Mouse (Mus musculus) embryonic facial prominence, embryonic 13.5 days (tissue): ENCODE measurements around the gene Cfd. TPM values are rescaled to one million over a fixed set of nuclear protein-coding genes. Genes with fewer than 3 reads are reported as not detected.
A peak's percentile ranks its signal among the peaks of the same experiment; 100 is the strongest.
"Not testable (repeated sequence)": the region's sequence is repeated elsewhere in the genome, so short reads cannot be mapped to it uniquely, and the experiment has no call there.

Source experiments
- ATAC-seq: fragments of 200-750 bp; cut with Nextera tagmentation; 2 replicates; pipeline ENCODE4 v1.8.0; 2017; ENCODE audit warnings: low read depth; ENCODE audit not compliant: insufficient number of reproducible peaks, insufficient read depth, low FRiP score, low TSS enrichment
- H3K27ac ChIP-seq: fragments of 300-500 bp; sonication (generic); 2 replicates; pipeline ENCODE4 v1.5.1; 2015; ENCODE audit warnings: moderate library complexity, mild to moderate bottlenecking, inconsistent platforms
- H3K27me3 ChIP-seq: fragments of 300-500 bp; sonication (generic); 2 replicates; pipeline ENCODE4 v1.6.1; 2015; ENCODE audit warnings: mild to moderate bottlenecking, inconsistent platforms
- H3K36me3 ChIP-seq: fragments of 300-500 bp; sonication (generic); 2 replicates; pipeline ENCODE4 v1.6.1; 2015; ENCODE audit warnings: mild to moderate bottlenecking, inconsistent platforms
- H3K4me1 ChIP-seq: fragments of 300-500 bp; sonication (generic); 2 replicates; pipeline ENCODE4 v1.6.1; 2015; ENCODE audit warnings: inconsistent platforms
- H3K4me2 ChIP-seq: fragments of 300-500 bp; sonication (generic); 2 replicates; pipeline ENCODE4 v1.6.1; 2015; ENCODE audit warnings: moderate library complexity, mild to moderate bottlenecking, inconsistent platforms
- H3K4me3 ChIP-seq: fragments of 300-500 bp; sonication (generic); 2 replicates; pipeline ENCODE4 v1.5.1; 2015; ENCODE audit warnings: mild to moderate bottlenecking, inconsistent platforms
- H3K9ac ChIP-seq: fragments of 300-500 bp; sonication (generic); 2 replicates; pipeline ENCODE4 v1.6.1; 2015; ENCODE audit warnings: mild to moderate bottlenecking, inconsistent platforms
- H3K9me3 ChIP-seq: fragments of 300-500 bp; sonication (generic); 2 replicates; pipeline ENCODE4 v1.6.1; 2016; ENCODE audit warnings: inconsistent platforms
- WGBS: fragments of 180-500 bp; shearing (Covaris S2); methylation state at CpG from one replicate; pipeline ENCODE4 v1.1.7; 2015; ENCODE audit warnings: mixed read lengths; 5-methylcytosine and 5-hydroxymethylcytosine counted together
- polyA plus RNA-seq: library from polyadenylated mRNA; unstranded; fragments of >200 nt; fragmentation: Nextera tagmentation; extraction: Ambion mirVana; gene quantifications from 2 replicates; pipeline ENCODE4 v1.2.1, GENCODE M21; 2015

The Cfd gene
- polyA plus RNA-seq, 1 experiment from 2014 or later: not detected

DNA sequence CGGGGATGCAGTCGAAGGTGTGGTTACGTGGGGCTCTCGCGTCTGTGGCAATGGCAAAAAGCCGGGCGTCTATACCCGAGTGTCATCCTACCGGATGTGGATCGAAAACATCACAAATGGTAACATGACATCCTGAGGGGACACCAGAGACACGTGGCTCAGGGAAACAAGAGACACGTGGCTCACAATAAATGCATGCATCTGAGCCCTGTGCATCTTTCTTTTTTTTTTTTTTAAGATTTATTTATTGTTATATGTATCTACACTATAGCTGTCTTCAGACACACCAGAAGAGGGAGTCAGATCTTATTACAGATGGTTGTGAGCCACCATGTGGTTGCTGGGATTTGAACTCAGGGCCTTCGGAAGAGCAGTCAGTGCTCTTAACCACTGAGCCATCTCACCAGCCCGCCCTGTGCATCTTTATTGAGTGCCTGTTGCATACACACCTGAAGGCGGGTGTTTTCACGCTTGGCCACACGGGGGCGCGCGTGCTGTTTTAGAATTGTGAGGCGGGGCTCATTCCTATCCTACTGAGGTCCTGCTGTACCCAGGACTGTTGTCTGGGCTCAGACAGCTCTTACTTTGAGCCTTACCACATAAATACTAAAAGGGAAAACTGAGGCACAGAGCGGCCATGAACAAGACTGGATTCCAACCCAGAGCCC, 1.9 kb downstream of the Cfd start:
- not testable (repeated sequence) for ATAC-seq, H3K4me2 ChIP-seq, H3K9me3 ChIP-seq, H3K27me3 ChIP-seq, H3K4me1 ChIP-seq, H3K4me3 ChIP-seq, H3K27ac ChIP-seq, H3K9ac ChIP-seq
- WGBS: 44% methylated on average over 22 of the region's 22 CpGs
- peaks cover 36% of the 10 kb centered on the region for H3K36me3 ChIP-seq

DNA sequence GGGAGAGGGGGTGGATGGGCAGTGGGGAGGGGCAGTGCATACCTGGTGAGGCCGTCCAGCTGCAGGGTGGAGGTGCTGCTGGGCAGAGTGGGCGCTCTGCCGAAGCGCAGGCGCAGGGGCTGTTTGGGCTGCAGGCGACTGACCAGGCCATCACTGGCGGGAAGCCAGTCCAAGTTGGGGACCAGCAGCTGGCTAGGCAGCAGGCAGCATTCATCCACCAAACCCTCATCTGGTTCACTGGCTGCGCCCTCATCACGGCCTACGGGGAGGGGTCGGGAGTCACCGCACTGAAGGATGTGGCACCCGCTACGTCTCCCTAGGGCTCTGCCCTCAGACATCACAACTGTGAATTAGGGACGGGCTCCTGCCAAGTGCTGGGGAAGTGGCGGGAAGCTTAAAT, 5.7 kb downstream of the Cfd start:
- Histone ChIP-seq H3K36me3 (peaks cover 67% of the 10 kb centered on the region), H3K4me3 (no peak overlapping the region), H3K27ac (no peak overlapping the region), H3K9ac (0 out of 2 replicates have a peak overlapping the region, but pooled peaks have one; percentile 6), H3K9me3 (no peaks in the 10 kb centered on the region), H3K27me3 (no peaks in the 10 kb centered on the region), H3K4me2 (no peak overlapping the region), H3K4me1 (0 out of 2 replicates have a peak, but pooled peaks cover 2% of the 10 kb centered on the region)
- ATAC-seq: no peak
- 89% methylated on average over 16 of the region's 16 CpGs for WGBS

DNA sequence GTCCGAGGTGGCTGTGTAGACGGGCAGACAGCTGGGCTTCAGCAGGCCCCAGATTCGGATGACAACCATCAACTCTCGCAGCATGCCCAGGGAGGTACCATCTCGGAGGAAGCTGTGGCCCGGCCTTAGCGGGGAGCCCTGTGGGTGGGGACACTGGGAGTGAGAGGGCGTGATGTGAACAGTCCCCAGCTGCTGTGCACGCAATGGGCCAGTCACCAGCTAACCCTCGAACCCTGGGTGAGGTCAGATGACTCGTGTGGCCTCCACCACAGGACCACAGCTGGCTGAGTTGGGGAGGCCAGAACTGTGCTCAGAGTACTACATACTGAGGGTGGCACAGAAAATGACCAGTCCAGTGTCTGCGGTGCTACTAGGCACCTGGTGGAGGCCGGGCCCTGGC, 6.2 kb downstream of the Cfd start:
- H3K27ac ChIP-seq: no peak overlapping the region
- ATAC-seq: no peak
- WGBS: 84% methylated on average over 13 of the region's 13 CpGs
- no peak overlapping the region for H3K4me2 ChIP-seq
- 0 out of 2 replicates have a peak, but pooled peaks cover 2% of the 10 kb centered on the region for H3K4me1 ChIP-seq
- H3K9ac ChIP-seq: 0 out of 2 replicates have a peak overlapping the region, but pooled peaks have one; percentile 6
- H3K36me3 ChIP-seq: peaks cover 71% of the 10 kb centered on the region
- no peaks in the 10 kb centered on the region for H3K9me3 ChIP-seq
- no peak overlapping the region for H3K4me3 ChIP-seq
- no peaks in the 10 kb centered on the region for H3K27me3 ChIP-seq

DNA sequence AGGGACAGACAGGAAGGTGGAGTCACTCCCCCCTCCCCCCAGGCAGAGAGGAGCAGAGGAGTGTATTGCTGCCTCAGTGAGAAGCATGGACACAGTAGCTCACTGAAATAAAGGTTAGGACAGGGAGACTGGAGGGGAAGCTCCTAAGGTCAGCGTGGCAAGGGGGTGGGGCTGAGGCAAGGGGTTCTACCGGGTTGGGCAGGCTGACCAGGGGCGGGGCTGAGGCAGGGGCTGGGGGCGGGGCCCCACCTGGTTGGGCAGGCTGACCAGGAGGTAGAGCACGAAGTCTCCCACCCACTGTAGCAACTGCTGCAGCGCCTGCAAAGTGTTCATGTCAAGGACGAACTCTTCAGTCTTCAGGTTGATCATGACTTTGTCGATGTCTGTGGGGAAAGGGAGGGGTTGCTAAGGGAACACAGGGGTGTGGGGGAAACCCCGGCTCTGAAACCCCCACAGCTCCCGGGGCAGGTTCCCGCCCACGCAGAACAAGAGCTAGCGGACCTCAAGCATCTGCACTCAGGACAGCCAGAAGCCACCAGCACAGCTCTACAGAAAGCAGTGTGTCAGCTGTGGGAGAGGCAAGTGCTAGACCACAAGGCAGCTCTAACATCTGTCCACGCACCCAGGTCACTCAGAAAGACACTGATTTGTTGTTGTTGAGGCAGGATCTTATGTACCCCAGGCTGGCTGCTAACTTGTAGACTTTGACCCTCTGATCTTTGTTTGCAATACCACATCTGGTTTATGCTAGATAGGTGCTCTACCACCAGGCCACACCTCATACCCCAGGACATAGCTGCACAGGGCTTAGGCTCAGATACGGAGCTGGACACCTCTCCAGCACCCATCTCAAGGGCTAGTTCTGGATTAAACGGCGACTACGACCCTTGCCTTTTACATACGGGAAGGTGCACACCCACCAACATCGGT, 6.9 kb downstream of the Cfd start:
- Histone ChIP-seq H3K9ac (0 out of 2 replicates have a peak overlapping the region, but pooled peaks have one; percentile 32), H3K36me3 (peaks cover 76% of the 10 kb centered on the region), H3K4me2 (no peak overlapping the region), H3K27me3 (no peaks in the 10 kb centered on the region), H3K4me1 (no peaks in the 10 kb centered on the region), H3K27ac (no peak overlapping the region), H3K4me3 (no peak overlapping the region), H3K9me3 (no peaks in the 10 kb centered on the region)
- 55% methylated on average over 20 of the region's 20 CpGs for WGBS
- no peak for ATAC-seq

DNA sequence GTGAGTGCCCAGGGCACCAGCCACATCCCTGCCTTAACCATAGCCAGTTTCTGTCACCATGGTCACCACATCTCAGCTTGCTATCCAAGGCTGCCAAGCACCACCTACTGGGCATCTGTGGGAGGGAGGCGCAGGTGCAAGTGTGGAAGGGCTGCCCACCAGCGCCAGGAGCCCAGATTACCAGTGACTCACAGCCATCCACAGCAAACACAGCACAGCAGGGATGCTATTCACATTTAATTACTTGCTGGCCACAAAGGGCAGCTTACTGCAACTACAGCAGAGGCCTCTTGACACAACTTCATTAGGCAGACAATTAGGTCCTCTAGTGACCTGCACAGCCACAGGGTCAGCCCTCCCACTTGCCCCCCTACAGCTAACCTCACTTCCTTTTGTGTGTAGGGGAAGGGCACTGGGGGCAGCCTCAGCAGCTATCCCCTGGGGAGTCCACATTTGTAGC, 10.3 kb downstream of the Cfd start:
- Histone ChIP-seq H3K36me3 (peaks cover 91% of the 10 kb centered on the region), H3K9me3 (no peaks in the 10 kb centered on the region), H3K4me1 (no peaks in the 10 kb centered on the region), H3K9ac (0 out of 2 replicates have a peak overlapping the region, but pooled peaks have one; percentile 27), H3K27ac (no peak overlapping the region), H3K27me3 (no peaks in the 10 kb centered on the region), H3K4me2 (no peak overlapping the region), H3K4me3 (no peak overlapping the region)
- ATAC-seq: no peak
- 26% methylated on average over 2 of the region's 2 CpGs for WGBS

DNA sequence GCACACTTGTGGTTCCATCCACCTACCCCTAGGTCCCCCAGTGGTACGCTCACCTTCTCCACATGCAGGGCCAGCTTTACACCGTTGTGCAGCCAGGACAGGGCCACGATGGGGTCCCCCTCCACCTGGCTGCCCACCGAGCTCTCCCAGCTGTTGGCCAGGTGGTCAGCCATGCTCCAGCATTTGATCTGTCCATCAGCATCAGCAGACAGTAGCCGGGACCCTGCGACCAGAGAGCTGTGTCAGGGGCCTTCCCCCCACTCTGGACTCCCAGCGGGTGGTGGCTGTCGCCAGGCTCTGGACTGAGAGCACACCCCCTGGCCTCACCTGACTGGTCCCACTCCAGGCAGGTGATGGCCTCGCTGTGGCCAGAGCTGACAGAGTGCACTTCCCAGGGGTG, 16.1 kb downstream of the Cfd start:
- Histone ChIP-seq H3K27me3 (no peaks in the 10 kb centered on the region), H3K4me2 (no peak overlapping the region), H3K9ac (no peak overlapping the region), H3K4me3 (no peak overlapping the region), H3K4me1 (peaks cover 8% of the 10 kb centered on the region), H3K27ac (no peak overlapping the region), H3K9me3 (no peaks in the 10 kb centered on the region), H3K36me3 (peaks cover 66% of the 10 kb centered on the region)
- no peak for ATAC-seq
- 92% methylated on average over 9 of the region's 9 CpGs for WGBS

DNA sequence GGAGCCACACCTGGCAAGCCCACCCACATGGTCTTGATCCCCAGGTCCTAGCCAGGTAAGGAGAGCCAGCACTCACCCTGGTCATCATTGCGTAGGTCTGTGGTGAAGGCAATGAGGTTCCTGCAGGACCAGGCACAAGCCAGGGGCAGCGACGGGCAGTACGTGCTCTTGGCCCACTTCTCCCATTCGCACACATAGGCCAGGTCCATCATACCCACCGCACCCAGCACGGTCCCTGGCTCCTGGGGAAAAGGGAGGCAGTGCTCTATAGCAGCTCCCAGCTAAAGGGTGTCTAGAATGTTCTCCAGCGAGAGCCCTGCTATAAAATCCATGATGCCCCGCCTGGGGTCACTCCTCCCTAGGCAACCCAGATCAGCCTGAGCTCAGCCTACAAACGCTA, 16.8 kb downstream of the Cfd start:
- 92% methylated on average over 10 of the region's 10 CpGs for WGBS
- Histone ChIP-seq H3K4me3 (no peak overlapping the region), H3K36me3 (peaks cover 69% of the 10 kb centered on the region), H3K9me3 (no peaks in the 10 kb centered on the region), H3K4me1 (peaks cover 8% of the 10 kb centered on the region), H3K27ac (no peak overlapping the region), H3K9ac (no peak overlapping the region), H3K27me3 (no peaks in the 10 kb centered on the region), H3K4me2 (no peak overlapping the region)
- no peak for ATAC-seq

DNA sequence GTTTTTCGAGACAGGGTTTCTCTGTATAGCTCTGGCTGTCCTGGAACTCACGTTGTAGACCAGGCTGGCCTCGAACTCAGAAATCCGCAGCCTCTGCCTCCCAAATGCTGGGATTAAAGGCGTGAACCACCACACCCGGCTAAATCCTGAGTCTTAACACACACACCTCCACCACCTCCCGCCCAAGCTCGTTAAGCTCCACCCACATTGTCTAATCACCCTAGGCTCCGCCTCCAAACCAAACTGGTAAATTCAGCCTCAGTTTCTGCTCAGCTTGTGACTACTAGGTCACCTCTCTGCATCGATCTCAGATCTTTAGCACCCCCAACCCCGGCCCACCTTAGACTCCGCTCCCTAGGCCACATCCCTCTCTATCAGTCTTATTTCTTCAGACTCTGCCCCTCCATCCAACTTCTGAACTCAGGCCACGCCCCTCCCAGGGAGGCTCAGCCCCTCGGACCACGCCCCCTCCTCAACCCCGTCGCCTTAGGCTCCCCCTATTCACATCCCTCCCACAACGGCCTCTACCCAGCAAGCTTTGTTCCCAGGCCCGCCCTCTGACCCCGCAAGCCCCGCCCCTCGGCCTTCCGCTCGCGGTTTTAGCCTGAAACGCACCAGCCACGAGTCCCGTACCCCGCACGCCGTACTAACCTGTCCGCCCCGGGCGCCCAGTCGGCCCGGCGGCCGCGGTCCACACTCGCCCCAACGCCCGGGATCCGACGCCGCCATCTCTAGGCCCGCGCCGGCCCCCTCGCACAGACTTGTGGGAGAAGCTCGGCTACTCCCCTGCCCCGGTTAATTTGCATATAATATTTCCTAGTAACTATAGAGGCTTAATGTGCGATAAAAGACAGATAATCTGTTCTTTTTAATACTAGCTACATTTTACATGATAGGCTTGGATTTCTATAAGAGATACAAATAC, 17.8 kb downstream of the Cfd start, which contains the start of gene Med16:
Gene Med16 (minus strand): TSS at position 757 of the 925 bp plus-strand sequence.
- Histone ChIP-seq H3K36me3 (peaks cover 65% of the 10 kb centered on the region), H3K4me2 (peak within 1 kb of the TSS; percentile 53), H3K27me3 (no peaks in the 10 kb centered on the region), H3K9ac (peak within 1 kb of the TSS; percentile 94), H3K4me1 (peaks cover 8% of the 10 kb centered on the region), H3K4me3 (peak within 1 kb of the TSS; percentile 70), H3K9me3 (no peaks in the 10 kb centered on the region), H3K27ac (peak within 1 kb of the TSS; percentile 97)
- 2% methylated on average over 52 of the region's 52 CpGs for WGBS
- peak; percentile 92 for ATAC-seq

DNA sequence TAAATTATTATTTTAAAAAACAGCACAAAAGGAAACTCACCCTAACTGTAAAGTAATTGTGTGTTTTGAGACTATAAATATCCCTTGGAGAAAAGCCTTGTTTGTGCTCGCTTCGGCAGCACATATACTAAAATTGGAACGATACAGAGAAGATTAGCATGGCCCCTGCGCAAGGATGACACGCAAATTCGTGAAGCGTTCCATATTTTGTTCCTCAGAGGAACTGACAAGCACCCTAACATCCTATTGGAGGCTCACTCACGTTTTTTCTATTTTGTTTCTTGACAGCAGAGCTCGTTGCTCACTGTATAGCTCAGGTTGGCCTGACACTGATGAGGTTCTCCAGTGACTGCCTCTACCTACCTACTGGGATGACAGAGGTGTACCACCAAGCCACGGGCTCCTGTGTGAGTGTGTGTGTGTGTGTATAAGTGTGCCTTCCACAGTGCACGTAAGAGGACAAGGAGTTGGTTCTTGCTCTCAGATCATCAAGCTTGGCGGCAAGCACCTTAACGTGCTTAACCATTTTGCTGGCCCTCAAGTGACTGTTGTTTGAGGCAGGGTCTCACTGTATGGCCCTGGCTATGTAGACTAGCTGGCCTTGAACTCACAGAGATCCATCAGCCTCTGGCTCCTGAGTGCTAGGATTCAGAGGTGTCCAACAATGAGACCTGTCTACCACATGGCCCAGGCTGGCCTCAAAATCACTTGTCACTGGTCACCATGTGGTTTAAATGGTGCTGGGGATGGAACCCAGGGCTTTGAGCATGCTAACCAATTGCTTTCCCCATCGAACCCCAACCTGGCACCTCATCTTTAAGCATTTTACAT, 18.7 kb downstream of the Cfd start:
- no peaks in the 10 kb centered on the region for H3K27me3 ChIP-seq
- H3K4me2 ChIP-seq: peak overlapping the region; percentile 53
- 0 out of 2 replicates have a peak, but pooled peaks have one; percentile 35 for ATAC-seq
- peak overlapping the region; percentile 16; the same call in 1 of the 2 replicates for H3K9ac ChIP-seq
- 22% methylated on average over 14 of the region's 14 CpGs for WGBS
- peaks cover 10% of the 10 kb centered on the region for H3K4me1 ChIP-seq
- H3K27ac ChIP-seq: peak overlapping the region; percentile 60
- peaks cover 56% of the 10 kb centered on the region for H3K36me3 ChIP-seq
- H3K4me3 ChIP-seq: peak overlapping the region; percentile 70
- no peaks in the 10 kb centered on the region for H3K9me3 ChIP-seq

DNA sequence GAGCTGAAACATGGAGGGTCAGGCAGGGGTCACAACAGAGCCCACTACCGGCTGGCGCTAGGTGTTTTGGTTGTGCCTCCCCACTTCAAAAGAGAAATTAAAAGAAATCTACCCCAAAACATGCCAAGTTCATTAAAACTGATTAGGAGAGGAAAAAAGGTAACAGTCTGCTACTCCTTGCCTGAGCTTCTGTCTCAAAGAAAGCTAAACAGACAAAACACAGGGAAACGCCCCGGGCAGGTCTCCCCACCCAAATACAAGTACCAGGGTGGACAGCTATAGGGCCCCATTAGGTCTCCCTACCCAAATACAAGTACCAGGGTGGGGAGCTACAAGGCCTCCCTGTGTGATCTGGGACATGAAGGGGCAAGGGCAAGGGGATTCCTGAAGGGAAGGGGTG, 19.9 kb downstream of the Cfd start, which contains the start of gene Gm26602:
Gene Gm26602 (plus strand): TSS at position 301 of the 400 bp plus-strand sequence.
- 93% methylated on average over 4 of the region's 4 CpGs for WGBS
- Histone ChIP-seq H3K27ac (peak within 1 kb of the TSS; percentile 60; the same call in 1 of the 2 replicates), H3K4me2 (no peak within 1 kb of the TSS), H3K9ac (no peak within 1 kb of the TSS), H3K36me3 (peaks cover 43% of the 10 kb centered on the region), H3K9me3 (no peaks in the 10 kb centered on the region), H3K4me3 (0 out of 2 replicates have a peak within 1 kb of the TSS, but pooled peaks have one; percentile 23), H3K4me1 (peaks cover 22% of the 10 kb centered on the region), H3K27me3 (no peaks in the 10 kb centered on the region)
- no peak for ATAC-seq
